Comparison of ENCODE assay signal across 8 mouse cellular contexts in genomic region chr5:21371920-21372319, GRCm38 (mm10). TPM values are rescaled to one million over a fixed set of nuclear protein-coding genes. Genes with fewer than 3 reads are reported as not detected.
DNase-seq lines count a peak whose midpoint lies in the region; ATAC-seq and TF ChIP-seq lines count a peak whose summit lies in the region.

No protein-coding gene starts in this region.

- H3K9me3 ChIP-seq in lung, embryonic 14.5 days (ENCODE audit: low read depth, low read length): no peaks in the 10 kb centered on the region
- no peaks in the 10 kb centered on the region for H3K9me3 ChIP-seq in forebrain, embryonic 12.5 days
- H3K9me3 ChIP-seq in intestine, postnatal 0 days (ENCODE audit: control insufficient read depth): no peaks in the 10 kb centered on the region
- H3K9me3 ChIP-seq in neural tube, embryonic 12.5 days: no peaks in the 10 kb centered on the region

- ATAC-seq in lung, embryonic 14.5 days (ENCODE audit: insufficient read depth): no peak
- ATAC-seq in forebrain, embryonic 12.5 days (ENCODE audit: low FRiP score): peak; percentile 55; the same call in 1 of the 2 replicates
- no peak for ATAC-seq in intestine, postnatal 0 days
- ATAC-seq in neural tube, embryonic 12.5 days (ENCODE audit: low FRiP score, low read depth): 0 out of 2 replicates have a peak, but pooled peaks have one; percentile 28
- ATAC-seq in megakaryocyte-erythroid progenitor cell, adult 5-6 weeks (replicated peaks; ENCODE audit: low FRiP score, low TSS enrichment, poor library complexity, severe bottlenecking): no peak

- WGBS in lung, embryonic 14.5 days: 38% methylated on average over 5 of the region's 5 CpGs
- WGBS in forebrain, embryonic 12.5 days: 32% methylated on average over 5 of the region's 5 CpGs
- WGBS in intestine, postnatal 0 days: 47% methylated on average over 5 of the region's 5 CpGs
- 31% methylated on average over 5 of the region's 5 CpGs for WGBS in neural tube, embryonic 12.5 days

- no peak for TF ChIP-seq CTCF in lung, embryonic 14.5 days (IDR thresholded peaks at IDR 0.05; ENCODE audit: low read depth)
- TF ChIP-seq CTCF in intestine, postnatal 0 days (IDR thresholded peaks at IDR 0.05; ENCODE audit: low read depth): no peak

- no peak overlapping the region for H3K9ac ChIP-seq in lung, embryonic 14.5 days
- H3K9ac ChIP-seq in forebrain, embryonic 12.5 days: no peak overlapping the region; the same call in 1 of the 2 replicates
- H3K9ac ChIP-seq in intestine, postnatal 0 days (ENCODE audit: low read depth, low read length): no peak overlapping the region
- H3K9ac ChIP-seq in neural tube, embryonic 12.5 days: peak overlapping the region; percentile 57; the same call in 1 of the 2 replicates

- 0 out of 2 replicates have a peak, but pooled peaks cover 5% of the 10 kb centered on the region for H3K4me1 ChIP-seq in lung, embryonic 14.5 days (ENCODE audit: insufficient read depth)
- H3K4me1 ChIP-seq in forebrain, embryonic 12.5 days: peaks cover 18% of the 10 kb centered on the region
- H3K4me1 ChIP-seq in intestine, postnatal 0 days (replicated peaks; ENCODE audit: control insufficient read depth, insufficient read depth, low read length): no peaks in the 10 kb centered on the region
- H3K4me1 ChIP-seq in neural tube, embryonic 12.5 days: peaks cover 6% of the 10 kb centered on the region; the same call in 1 of the 2 replicates

- H3K4me2 ChIP-seq in lung, embryonic 14.5 days: peak overlapping the region; percentile 92
- peak overlapping the region; percentile 90 for H3K4me2 ChIP-seq in forebrain, embryonic 12.5 days
- H3K4me2 ChIP-seq in intestine, postnatal 0 days (replicated peaks; ENCODE audit: low read depth): peak overlapping the region; percentile 99
- peak overlapping the region; percentile 78 for H3K4me2 ChIP-seq in neural tube, embryonic 12.5 days (replicated peaks)

- DNase-seq in lung, embryonic 14.5 days: peak; percentile 4
- no peak for DNase-seq in lung, postnatal 14 days
- no peak for DNase-seq in urinary bladder, adult 2 months (ENCODE audit: low spot score)
- DNase-seq in spleen, adult 18-20 months: no peak

- H3K27ac ChIP-seq in lung, embryonic 14.5 days (ENCODE audit: low read depth): no peak overlapping the region
- H3K27ac ChIP-seq in forebrain, embryonic 12.5 days: no peak overlapping the region
- no peak overlapping the region for H3K27ac ChIP-seq in intestine, postnatal 0 days (ENCODE audit: low read depth, low read length)
- H3K27ac ChIP-seq in neural tube, embryonic 12.5 days: no peak overlapping the region

- peaks cover 4% of the 10 kb centered on the region for H3K27me3 ChIP-seq in lung, embryonic 14.5 days (ENCODE audit: insufficient read depth, low read length)
- H3K27me3 ChIP-seq in forebrain, embryonic 12.5 days: no peaks in the 10 kb centered on the region
- no peaks in the 10 kb centered on the region for H3K27me3 ChIP-seq in intestine, postnatal 0 days (replicated peaks; ENCODE audit: control insufficient read depth, insufficient read depth, low read length)
- H3K27me3 ChIP-seq in neural tube, embryonic 12.5 days (replicated peaks): no peaks in the 10 kb centered on the region

- H3K36me3 ChIP-seq in lung, embryonic 14.5 days (ENCODE audit: insufficient read depth): no peaks in the 10 kb centered on the region
- no peaks in the 10 kb centered on the region for H3K36me3 ChIP-seq in forebrain, embryonic 12.5 days (replicated peaks)
- H3K36me3 ChIP-seq in intestine, postnatal 0 days (ENCODE audit: control insufficient read depth, insufficient read depth): no peaks in the 10 kb centered on the region
- no peaks in the 10 kb centered on the region for H3K36me3 ChIP-seq in neural tube, embryonic 12.5 days

- H3K4me3 ChIP-seq in lung, embryonic 14.5 days (ENCODE audit: low read depth, low read length): peak overlapping the region; percentile 42; the same call in 1 of the 2 replicates
- peak overlapping the region; percentile 50 for H3K4me3 ChIP-seq in forebrain, embryonic 12.5 days (replicated peaks)
- H3K4me3 ChIP-seq in intestine, postnatal 0 days (ENCODE audit: low read depth, low read length): 0 out of 2 replicates have a peak overlapping the region, but pooled peaks have one; percentile 55
- H3K4me3 ChIP-seq in neural tube, embryonic 12.5 days: peak overlapping the region; percentile 39; the same call in 1 of the 2 replicates

RNA-seq across cellular contexts. Expression of gene Fgl2, which starts 0.5 kb away (rescaled TPM):
- polyA plus RNA-seq in lung, embryonic 14.5 days (2014; fragmentation: Nextera tagmentation; extraction: Ambion mirVana): 1.6 and 2.1 TPM in 2 replicates
- polyA plus RNA-seq in forebrain, embryonic 12.5 days (2016; fragmentation: Nextera tagmentation; extraction: Ambion mirVana): 0.81 and 1.4 TPM in 2 replicates
- polyA plus RNA-seq in intestine, postnatal 0 days (2015; fragmentation: Nextera tagmentation; extraction: Ambion mirVana): 24.5 and 26.3 TPM in 2 replicates
- polyA plus RNA-seq in neural tube, embryonic 12.5 days (2016; fragmentation: Nextera tagmentation; extraction: Ambion mirVana): 2.3 and 3.5 TPM in 2 replicates
- 87.4 and 89.4 TPM in 2 replicates for polyA plus RNA-seq in urinary bladder, adult 2 months (2012; rRNA removed)
- total RNA-seq in megakaryocyte-erythroid progenitor cell, adult 5-6 weeks (2014; fragmentation: Nextera tagmentation): 1.2 and 1.8 TPM in 2 replicates
- 1.6 and 5.8 TPM in 2 replicates for total RNA-seq in megakaryocyte-erythroid progenitor cell, adult 5-6 weeks (2017)

RNA-seq across cellular contexts. Expression of gene Ccdc146, which starts 52.6 kb away (rescaled TPM):
- polyA plus RNA-seq in lung, embryonic 14.5 days (2014; fragmentation: Nextera tagmentation; extraction: Ambion mirVana): 0.09 and 0.18 TPM in 2 replicates
- 0.20 and 0.31 TPM in 2 replicates for polyA plus RNA-seq in forebrain, embryonic 12.5 days (2016; fragmentation: Nextera tagmentation; extraction: Ambion mirVana)
- polyA plus RNA-seq in intestine, postnatal 0 days (2015; fragmentation: Nextera tagmentation; extraction: Ambion mirVana): 0.38 and 0.44 TPM in 2 replicates
- polyA plus RNA-seq in neural tube, embryonic 12.5 days (2016; fragmentation: Nextera tagmentation; extraction: Ambion mirVana): 0.09 and 0.30 TPM in 2 replicates
- 0.15 and 0.28 TPM in 2 replicates for polyA plus RNA-seq in urinary bladder, adult 2 months (2012; rRNA removed)
- not detected in 2 replicates for total RNA-seq in megakaryocyte-erythroid progenitor cell, adult 5-6 weeks (2014; fragmentation: Nextera tagmentation)
- total RNA-seq in megakaryocyte-erythroid progenitor cell, adult 5-6 weeks (2017): not detected in 2 replicates

RNA-seq across cellular contexts. Expression of gene Fam185a, which starts 52.8 kb away (rescaled TPM):
- 5.7 and 5.9 TPM in 2 replicates for polyA plus RNA-seq in lung, embryonic 14.5 days (2014; fragmentation: Nextera tagmentation; extraction: Ambion mirVana)
- 4.4 and 5.4 TPM in 2 replicates for polyA plus RNA-seq in forebrain, embryonic 12.5 days (2016; fragmentation: Nextera tagmentation; extraction: Ambion mirVana)
- polyA plus RNA-seq in intestine, postnatal 0 days (2015; fragmentation: Nextera tagmentation; extraction: Ambion mirVana): 3.9 and 4.1 TPM in 2 replicates
- 5.4 and 5.5 TPM in 2 replicates for polyA plus RNA-seq in neural tube, embryonic 12.5 days (2016; fragmentation: Nextera tagmentation; extraction: Ambion mirVana)
- polyA plus RNA-seq in urinary bladder, adult 2 months (2012; rRNA removed): 2.4 and 3.1 TPM in 2 replicates
- total RNA-seq in megakaryocyte-erythroid progenitor cell, adult 5-6 weeks (2014; fragmentation: Nextera tagmentation): 12.4 and 15.2 TPM in 2 replicates
- 10.8 and 25.8 TPM in 2 replicates for total RNA-seq in megakaryocyte-erythroid progenitor cell, adult 5-6 weeks (2017)

Comparison
In these comparisons a context has a peak if more than half of its experiments do, and no peak if none do; other contexts are left out.
1. ATAC-seq: peak in forebrain, embryonic 12.5 days (single experiment) and neural tube, embryonic 12.5 days (single experiment); none in lung, embryonic 14.5 days (single experiment), intestine, postnatal 0 days (single experiment) and megakaryocyte-erythroid progenitor cell, adult 5-6 weeks (single experiment).
2. Peak in every context shown above with its lines, with median percentiles within 50 percentile points of each other: H3K4me2 ChIP-seq and H3K4me3 ChIP-seq.